Mouse (Mus musculus) kidney, adult 2 months (tissue): Measurements from ENCODE around the gene Nceh1.

Source experiments
- CTCF ChIP-seq: fragments of 200-500 bp; conservative IDR thresholded peaks from 2 replicates; pipeline ENCODE4 v1.5.1; 2011; ENCODE audit warnings: low read depth, mild to moderate bottlenecking, control low read depth, low read length, moderate library complexity, mixed read lengths; ENCODE audit not compliant: insufficient read depth, insufficient read length
- POLR2A ChIP-seq: fragments of 200-500 bp; IDR thresholded peaks from one replicate; pipeline ENCODE4 v1.6.1; 2011; ENCODE audit warnings: low read depth, low read length, control low read depth

- no peak for TF ChIP-seq CTCF
- no peak for TF ChIP-seq POLR2A
These were observed 105.5 kb downstream of the Nceh1 start for GRCm38 (mm10) chr3:27288301-27288700.
